Mouse (Mus musculus): Measurements from ENCODE around the gene Ccdc148. TPM values are rescaled to one million over a fixed set of nuclear protein-coding genes. Genes with fewer than 3 reads are reported as not detected.

Ccdc148 gene
- polyA plus RNA-seq, 1 experiment = not detected

DNA sequence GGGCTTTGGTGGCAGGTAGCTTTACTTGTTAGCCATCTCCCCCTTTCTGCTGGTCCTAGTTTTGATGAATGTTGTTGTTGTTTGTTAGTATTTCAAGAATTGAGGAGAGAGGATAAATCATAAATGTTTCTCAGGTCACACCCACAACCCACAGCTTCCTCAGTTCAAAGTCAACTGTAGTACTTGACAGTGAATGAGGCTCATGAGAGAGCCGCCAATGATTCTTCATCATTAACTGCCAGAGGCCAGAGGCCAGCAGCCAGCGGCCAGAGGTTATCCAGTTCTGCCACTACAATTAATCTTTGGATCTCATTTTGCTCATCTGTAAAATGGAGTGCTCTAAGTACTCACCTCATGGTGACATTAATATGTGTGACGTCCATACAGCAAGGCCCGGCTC lies 6.5 kb upstream of the Ccdc148 start:
- TF ChIP-seq GATA1 (IDR thresholded peaks at IDR 0.05; ENCODE audit: borderline replicate concordance, low read length) (no peak), FLI1 (IDR thresholded peaks at IDR 0.05; ENCODE audit: low read length) (no peak)
- Histone ChIP-seq H3K27me3 (replicated peaks) (no peaks in the 10 kb centered on the region), H3K36me3 (replicated peaks; ENCODE audit: low read length) (peaks cover 8% of the 10 kb centered on the region), H3K4me3 (replicated peaks) (no peak overlapping the region), H3K9me3 (no peaks in the 10 kb centered on the region), H3K4me1 (peaks cover 77% of the 10 kb centered on the region)

DNA sequence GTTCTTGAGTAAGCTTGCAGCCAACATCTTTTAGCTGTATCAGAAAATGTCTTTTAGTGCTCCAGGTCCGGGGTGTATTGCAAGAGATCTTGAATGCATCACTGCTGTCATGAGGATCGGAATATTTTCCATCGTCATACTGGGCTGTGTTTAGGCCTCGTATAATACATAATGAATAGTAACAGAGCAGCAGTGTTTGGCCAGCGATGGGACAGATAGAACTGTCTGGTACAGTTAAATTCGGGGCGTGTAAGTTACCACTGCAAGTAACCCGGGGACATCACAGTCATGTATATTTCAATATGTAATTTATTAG lies 1.8 kb upstream of the Ccdc148 start:
- H3K27me3 ChIP-seq (replicated peaks) = no peaks in the 10 kb centered on the region
- H3K4me1 ChIP-seq = peaks cover 47% of the 10 kb centered on the region
- H3K4me3 ChIP-seq (replicated peaks) = peak overlapping the region; percentile 98
- TF ChIP-seq GATA1 (IDR thresholded peaks at IDR 0.05; ENCODE audit: borderline replicate concordance, low read length) (no peak), FLI1 (IDR thresholded peaks at IDR 0.05; ENCODE audit: low read length) (no peak)
- H3K9me3 ChIP-seq = no peaks in the 10 kb centered on the region
- peaks cover 8% of the 10 kb centered on the region for H3K36me3 ChIP-seq (replicated peaks; ENCODE audit: low read length)

- Histone ChIP-seq H3K27me3 (replicated peaks) (no peaks in the 10 kb centered on the region), H3K4me3 (replicated peaks) (peak overlapping the region; percentile 98), H3K9me3 (no peaks in the 10 kb centered on the region), H3K36me3 (replicated peaks; ENCODE audit: low read length) (peaks cover 8% of the 10 kb centered on the region), H3K4me1 (peaks cover 41% of the 10 kb centered on the region)
- no peak for TF ChIP-seq FLI1 (IDR thresholded peaks at IDR 0.05; ENCODE audit: low read length)
Measured at GRCm38 (mm10) chr2:59161441-59162284, 1.2 kb upstream of the Ccdc148 start.

DNA sequence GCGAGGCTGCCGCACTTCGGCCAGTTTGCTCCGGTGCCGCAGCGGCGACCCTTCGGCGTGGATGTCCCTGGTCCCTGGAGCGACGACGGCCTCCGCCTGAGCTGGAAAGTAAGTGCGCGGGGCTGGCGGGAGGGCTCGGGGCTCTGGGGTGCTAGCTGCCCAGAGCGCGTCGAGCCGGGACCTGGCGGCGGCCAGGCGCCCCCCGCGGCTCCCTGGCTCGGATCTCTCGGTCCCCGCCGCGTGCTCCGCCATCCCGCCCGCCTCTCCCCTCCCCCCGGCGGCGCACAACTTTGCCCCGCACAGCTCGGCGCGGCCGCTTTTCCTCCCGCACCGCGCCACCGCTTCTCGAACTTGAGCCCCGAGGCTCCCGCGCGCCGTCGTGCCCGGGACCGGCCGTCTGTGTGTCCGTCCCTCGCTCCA lies 548 bp upstream of the Ccdc148 start:
- Histone ChIP-seq H3K9me3 (no peaks in the 10 kb centered on the region), H3K27me3 (replicated peaks) (no peaks in the 10 kb centered on the region), H3K36me3 (replicated peaks; ENCODE audit: low read length) (peaks cover 8% of the 10 kb centered on the region), H3K4me3 (replicated peaks) (peak overlapping the region; percentile 98), H3K4me1 (peaks cover 38% of the 10 kb centered on the region)
- TF ChIP-seq FLI1 (IDR thresholded peaks at IDR 0.05; ENCODE audit: low read length) = no peak
- TF ChIP-seq GATA1 (IDR thresholded peaks at IDR 0.05; ENCODE audit: borderline replicate concordance, low read length) = no peak

DNA sequence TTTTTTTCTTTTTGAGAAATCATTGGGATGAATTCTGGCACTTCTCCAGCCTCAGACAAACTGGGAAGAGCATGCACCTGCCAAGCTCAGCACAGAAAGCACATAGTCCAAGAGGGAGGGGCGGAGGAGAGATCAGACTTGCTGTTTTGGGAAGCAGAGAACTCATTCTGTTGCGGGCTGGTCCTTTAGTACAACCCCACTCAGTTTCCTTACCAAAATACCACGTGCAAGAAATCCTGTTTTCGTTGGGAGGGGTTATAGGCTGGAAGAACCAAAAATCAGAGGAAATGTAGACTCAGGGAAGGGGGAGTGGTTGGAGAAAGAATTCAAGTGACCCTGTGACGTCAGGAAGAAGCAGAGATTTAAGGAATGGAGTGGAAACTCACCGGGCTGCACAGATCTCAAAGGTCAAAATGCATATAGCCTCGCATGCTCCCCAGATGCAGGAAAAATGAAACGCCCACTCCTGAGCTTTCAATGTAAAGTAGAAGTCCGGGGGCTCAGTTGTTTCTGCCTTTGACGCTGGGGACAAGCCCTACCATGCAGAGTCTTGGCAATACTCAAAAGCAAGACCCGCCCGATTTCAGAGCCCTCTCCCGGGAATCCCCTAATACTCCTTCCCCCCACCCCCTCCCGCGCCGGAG lies 400 bp downstream of the Ccdc148 start:
- Histone ChIP-seq H3K36me3 (replicated peaks; ENCODE audit: low read length) (peaks cover 3% of the 10 kb centered on the region), H3K9me3 (no peaks in the 10 kb centered on the region), H3K4me3 (replicated peaks) (peak overlapping the region; percentile 98), H3K4me1 (peaks cover 35% of the 10 kb centered on the region), H3K27me3 (replicated peaks) (no peaks in the 10 kb centered on the region)
- TF ChIP-seq GATA1 (IDR thresholded peaks at IDR 0.05; ENCODE audit: borderline replicate concordance, low read length) = no peak
- TF ChIP-seq FLI1 (IDR thresholded peaks at IDR 0.05; ENCODE audit: low read length) = no peak

DNA sequence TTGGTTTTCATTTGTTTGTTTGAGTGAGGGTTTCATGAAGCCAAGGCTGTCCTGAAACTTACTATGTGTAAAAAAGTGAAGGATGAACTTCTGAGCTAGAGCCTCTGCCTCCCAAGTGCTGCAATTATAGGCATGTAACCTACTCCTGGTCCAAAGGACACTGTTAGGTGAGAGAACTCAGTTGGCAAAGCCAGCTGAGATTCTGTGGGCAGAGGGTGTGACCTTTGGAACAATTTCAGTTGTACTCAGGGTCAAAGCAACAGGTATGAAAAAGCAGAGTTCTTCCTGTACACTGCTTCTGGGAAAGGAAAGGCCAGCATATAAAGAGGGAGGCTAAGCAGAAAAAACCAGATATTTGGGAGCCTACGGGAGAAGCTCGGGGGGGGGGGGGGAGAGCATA lies 2.4 kb downstream of the Ccdc148 start:
- Histone ChIP-seq H3K4me1 (peaks cover 21% of the 10 kb centered on the region), H3K27me3 (replicated peaks) (no peaks in the 10 kb centered on the region), H3K9me3 (no peaks in the 10 kb centered on the region), H3K36me3 (replicated peaks; ENCODE audit: low read length) (no peaks in the 10 kb centered on the region), H3K4me3 (replicated peaks) (no peak overlapping the region)
- TF ChIP-seq FLI1 (IDR thresholded peaks at IDR 0.05; ENCODE audit: low read length) (no peak), GATA1 (IDR thresholded peaks at IDR 0.05; ENCODE audit: borderline replicate concordance, low read length) (no peak)

DNA sequence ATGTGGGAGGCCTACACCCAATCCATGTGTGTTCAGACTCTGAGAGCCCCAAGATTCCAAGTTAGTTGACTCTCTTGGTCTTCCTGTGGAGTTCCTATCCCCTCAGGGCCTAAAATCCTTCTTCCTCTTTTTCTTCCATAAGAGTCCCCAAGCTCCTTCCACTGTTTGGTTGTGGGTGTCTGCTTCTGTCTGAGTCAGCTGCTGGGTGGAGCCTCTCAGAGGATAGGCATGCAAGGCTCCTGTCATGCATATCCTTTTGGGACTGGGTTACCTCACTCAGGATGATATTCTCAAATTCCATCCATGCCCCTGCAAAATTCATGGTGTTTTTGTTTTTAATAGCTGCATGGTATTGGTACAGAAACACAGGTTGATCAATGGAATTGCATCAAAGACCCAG lies 5.1 kb downstream of the Ccdc148 start:
- Histone ChIP-seq H3K36me3 (replicated peaks; ENCODE audit: low read length) (no peaks in the 10 kb centered on the region), H3K4me3 (replicated peaks) (no peak overlapping the region), H3K4me1 (peaks cover 7% of the 10 kb centered on the region), H3K9me3 (no peaks in the 10 kb centered on the region), H3K27me3 (replicated peaks) (no peaks in the 10 kb centered on the region)
- no peak for TF ChIP-seq GATA1 (IDR thresholded peaks at IDR 0.05; ENCODE audit: borderline replicate concordance, low read length)
- TF ChIP-seq FLI1 (IDR thresholded peaks at IDR 0.05; ENCODE audit: low read length) = no peak

GRCm38 (mm10) chr2:59131044-59131443 lies 29.4 kb downstream of the Ccdc148 start:
- peaks cover 4% of the 10 kb centered on the region for H3K4me1 ChIP-seq
- H3K9me3 ChIP-seq = no peaks in the 10 kb centered on the region
- no peak overlapping the region for H3K4me3 ChIP-seq (replicated peaks)
- no peak for TF ChIP-seq GATA1 (IDR thresholded peaks at IDR 0.05; ENCODE audit: borderline replicate concordance, low read length)
- TF ChIP-seq FLI1 (IDR thresholded peaks at IDR 0.05; ENCODE audit: low read length) = no peak
- H3K36me3 ChIP-seq (replicated peaks; ENCODE audit: low read length) = no peaks in the 10 kb centered on the region
- peaks cover 2% of the 10 kb centered on the region for H3K27me3 ChIP-seq (replicated peaks)

DNA sequence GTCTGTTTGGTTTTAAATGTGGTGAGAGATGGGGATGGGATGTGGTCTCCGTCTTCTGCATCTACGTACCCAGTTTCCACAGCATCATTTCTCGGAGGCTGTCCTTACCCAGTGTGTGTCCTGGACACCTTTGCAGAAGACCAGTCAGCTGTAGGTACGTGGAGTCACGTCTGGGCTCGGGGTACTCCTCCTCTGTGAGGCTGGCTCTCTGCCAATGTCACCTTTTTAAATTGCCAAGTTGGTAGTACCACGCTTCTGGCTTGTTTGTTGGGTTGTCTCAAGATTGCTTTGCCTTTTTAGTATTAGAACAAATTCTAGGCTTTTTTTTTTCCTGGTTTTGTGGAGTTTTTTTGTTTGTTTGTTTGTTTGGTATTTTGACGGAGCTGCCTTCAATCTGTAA lies 30.7 kb downstream of the Ccdc148 start:
- peaks cover 4% of the 10 kb centered on the region for H3K4me1 ChIP-seq
- no peaks in the 10 kb centered on the region for H3K36me3 ChIP-seq (replicated peaks; ENCODE audit: low read length)
- H3K4me3 ChIP-seq (replicated peaks) = no peak overlapping the region
- H3K27me3 ChIP-seq (replicated peaks) = peaks cover under 1% of the 10 kb centered on the region
- TF ChIP-seq FLI1 (IDR thresholded peaks at IDR 0.05; ENCODE audit: low read length) = no peak
- no peak for TF ChIP-seq GATA1 (IDR thresholded peaks at IDR 0.05; ENCODE audit: borderline replicate concordance, low read length)
- no peaks in the 10 kb centered on the region for H3K9me3 ChIP-seq

DNA sequence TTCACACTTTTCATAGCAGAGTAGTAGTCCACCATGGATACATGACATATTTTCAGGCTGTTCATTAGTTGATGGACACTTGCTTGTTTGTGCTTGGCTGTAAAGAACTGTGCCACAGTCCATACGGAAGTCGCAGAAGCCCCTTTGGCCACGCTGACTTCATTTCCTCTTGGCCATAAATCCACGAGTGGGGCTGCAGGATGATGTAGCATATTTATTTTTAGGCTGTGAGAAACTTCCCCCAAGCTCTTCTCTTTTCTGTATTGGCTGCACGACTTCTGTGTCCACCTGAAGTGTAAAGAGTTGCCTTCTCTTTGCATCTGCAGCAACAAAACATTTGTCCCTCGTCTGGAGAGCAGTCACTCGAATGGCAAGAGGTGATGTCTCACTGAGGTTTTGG lies 31.5 kb downstream of the Ccdc148 start:
- TF ChIP-seq FLI1 (IDR thresholded peaks at IDR 0.05; ENCODE audit: low read length) (no peak), GATA1 (IDR thresholded peaks at IDR 0.05; ENCODE audit: borderline replicate concordance, low read length) (no peak)
- H3K4me1 ChIP-seq = peaks cover 4% of the 10 kb centered on the region
- no peaks in the 10 kb centered on the region for H3K9me3 ChIP-seq

More for the DNA sequence above, 31.5 kb downstream of the Ccdc148 start:
- Histone ChIP-seq H3K36me3 (replicated peaks; ENCODE audit: low read length) (no peaks in the 10 kb centered on the region), H3K4me3 (replicated peaks) (peak overlapping the region; percentile 15), H3K27me3 (replicated peaks) (no peaks in the 10 kb centered on the region)
